9 mouse cellular contexts compared by ENCODE assay signal in the genomic region with DNA sequence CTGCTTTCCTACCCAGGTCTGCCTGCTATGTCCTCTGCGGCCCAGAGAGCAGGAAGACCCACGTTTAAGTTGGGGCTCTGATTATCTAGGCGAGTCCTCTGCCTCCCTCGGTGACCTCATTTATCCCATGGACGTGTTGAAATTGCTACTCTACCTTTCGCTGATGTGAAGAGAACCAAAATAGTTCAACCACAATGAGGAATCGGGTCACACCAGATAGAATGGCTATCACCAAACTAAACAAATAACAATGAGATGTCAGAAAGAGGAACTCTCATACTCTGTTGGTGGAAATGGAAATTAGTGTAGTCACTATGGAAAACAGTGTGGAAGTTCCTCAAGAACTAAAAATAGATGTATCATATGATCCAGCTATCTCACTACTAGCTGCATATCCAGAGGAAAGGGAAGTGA. TPM values are rescaled to one million over a fixed set of nuclear protein-coding genes. Genes with fewer than 3 reads are reported as not detected.
DNase-seq lines count a peak whose midpoint lies in the region; ATAC-seq lines count a peak whose summit lies in the region.
"Had no signal": no experiment of that assay in that cellular context is flagged by ENCODE, and none has a peak within 500 bp of the region (broad histone marks: within the 10 kb centered on the region; RNA-seq: fewer than 3 reads in every experiment).

No protein-coding gene starts in this region.

- 80% methylated on average over 7 of the region's 7 CpGs for WGBS in kidney, embryonic 16.5 days
- 19% methylated on average over 7 of the region's 7 CpGs for WGBS in heart, embryonic 16.5 days
- 83% methylated on average over 7 of the region's 7 CpGs for WGBS in forebrain, embryonic 15.5 days

- no peak for DNase-seq in kidney, postnatal 4 days
- DNase-seq in NIH3T3 (ENCODE audit: low read depth), result peak; percentile 31
- DNase-seq in gastrocnemius, postnatal 25 days, result no peak
- DNase-seq in layer of hippocampus, postnatal 25 days (ENCODE audit: extremely low spot score in 1 of 2, low spot score in 1 of 2), result no peak

- no peak overlapping the region for H3K4me2 ChIP-seq in kidney, embryonic 16.5 days (replicated peaks; ENCODE audit: low read depth, low read length)
- peak overlapping the region; percentile 3; the same call in 1 of the 2 replicates for H3K4me2 ChIP-seq in heart, embryonic 16.5 days (ENCODE audit: low read depth, low read length)
- no peak overlapping the region for H3K4me2 ChIP-seq in forebrain, embryonic 15.5 days (replicated peaks)
- H3K4me2 ChIP-seq: midbrain, embryonic 15.5 days had no signal

- H3K4me3 ChIP-seq in kidney, embryonic 16.5 days (ENCODE audit: low read length), result no peak overlapping the region
- no peak overlapping the region for H3K4me3 ChIP-seq in heart, embryonic 16.5 days (ENCODE audit: low read length)
- H3K4me3 ChIP-seq in forebrain, embryonic 15.5 days, result no peak overlapping the region
- H3K4me3 ChIP-seq: midbrain, embryonic 15.5 days had no signal

- H3K27me3 ChIP-seq in kidney, embryonic 16.5 days (ENCODE audit: insufficient read depth, low read length), result no peaks in the 10 kb centered on the region
- no peaks in the 10 kb centered on the region for H3K27me3 ChIP-seq in heart, embryonic 16.5 days (ENCODE audit: control insufficient read depth, insufficient read depth, low read length)
- H3K27me3 ChIP-seq in forebrain, embryonic 15.5 days, result no peaks in the 10 kb centered on the region
- H3K27me3 ChIP-seq: midbrain, embryonic 15.5 days had no signal

- no peak overlapping the region for H3K9ac ChIP-seq in kidney, embryonic 16.5 days (replicated peaks; ENCODE audit: low read length)
- H3K9ac ChIP-seq in heart, embryonic 16.5 days (ENCODE audit: low read length), result no peak overlapping the region; the same call in 1 of the 2 replicates
- H3K9ac ChIP-seq in forebrain, embryonic 15.5 days (replicated peaks), result no peak overlapping the region
- H3K9ac ChIP-seq: midbrain, embryonic 15.5 days had no signal

- H3K36me3 ChIP-seq in kidney, embryonic 16.5 days (ENCODE audit: insufficient read depth, low read length), result no peaks in the 10 kb centered on the region
- no peaks in the 10 kb centered on the region for H3K36me3 ChIP-seq in heart, embryonic 16.5 days (ENCODE audit: control insufficient read depth, insufficient read depth)
- H3K36me3 ChIP-seq in forebrain, embryonic 15.5 days, result no peaks in the 10 kb centered on the region
- H3K36me3 ChIP-seq: midbrain, embryonic 15.5 days had no signal

- peaks cover 14% of the 10 kb centered on the region; the same call in 1 of the 2 replicates for H3K4me1 ChIP-seq in kidney, embryonic 16.5 days (ENCODE audit: insufficient read depth, low read length)
- peaks cover 31% of the 10 kb centered on the region for H3K4me1 ChIP-seq in heart, embryonic 16.5 days (ENCODE audit: control insufficient read depth, insufficient read depth, low read length)
- no peaks in the 10 kb centered on the region for H3K4me1 ChIP-seq in forebrain, embryonic 15.5 days
- H3K4me1 ChIP-seq: midbrain, embryonic 15.5 days had no signal

- ATAC-seq in kidney, embryonic 16.5 days (ENCODE audit: low FRiP score, low TSS enrichment), result no peak
- ATAC-seq in heart, embryonic 16.5 days (replicated peaks; ENCODE audit: extremely low read depth, insufficient read depth, low FRiP score), result peak; percentile 56; the same call in 1 of the 2 replicates
- ATAC-seq in megakaryocyte progenitor cell, adult 5-6 weeks (replicated peaks; ENCODE audit: poor library complexity), result peak; percentile 56
- no peak for ATAC-seq in forebrain, embryonic 15.5 days (replicated peaks)
- ATAC-seq: midbrain, embryonic 15.5 days had no signal

- H3K27ac ChIP-seq in kidney, embryonic 16.5 days (ENCODE audit: low read length), result peak overlapping the region; percentile 64
- H3K27ac ChIP-seq in heart, embryonic 16.5 days (ENCODE audit: low read length), result peak overlapping the region; percentile 82
- no peak overlapping the region for H3K27ac ChIP-seq in forebrain, embryonic 15.5 days (replicated peaks)
- H3K27ac ChIP-seq: midbrain, embryonic 15.5 days had no signal

- no peaks in the 10 kb centered on the region for H3K9me3 ChIP-seq in kidney, embryonic 16.5 days (ENCODE audit: low read length)
- H3K9me3 ChIP-seq in heart, embryonic 16.5 days (replicated peaks; ENCODE audit: control insufficient read depth, low read length), result no peaks in the 10 kb centered on the region
- no peaks in the 10 kb centered on the region for H3K9me3 ChIP-seq in forebrain, embryonic 15.5 days
- H3K9me3 ChIP-seq: midbrain, embryonic 15.5 days had no signal

RNA-seq across cellular contexts. Expression of gene Ankdd1a, which starts 22.1 kb away (rescaled TPM):
- not detected in 2 replicates for polyA plus RNA-seq in kidney, embryonic 16.5 days (2015; fragmentation: Nextera tagmentation; extraction: Ambion mirVana)
- not detected in 2 replicates for polyA plus RNA-seq in heart, embryonic 16.5 days (2015; fragmentation: Nextera tagmentation; extraction: Ambion mirVana)
- not detected in 2 replicates for total RNA-seq in megakaryocyte progenitor cell, adult 5-6 weeks (2015)
- not detected in 2 replicates for total RNA-seq in megakaryocyte progenitor cell, adult 5-6 weeks (2017)
- not detected for total RNA-seq in gastrocnemius, postnatal 25 days (2021)
- polyA plus RNA-seq in forebrain, embryonic 15.5 days (2015; fragmentation: Nextera tagmentation; extraction: Ambion mirVana), result 0.23 and 0.26 TPM in 2 replicates
- total RNA-seq in layer of hippocampus, postnatal 25 days (2021), result 1 to 10 TPM; 3.3 to 3.8 TPM

RNA-seq across cellular contexts. Expression of gene Plekho2, which starts 37.7 kb away (rescaled TPM):
- 18.7 and 19.4 TPM in 2 replicates for polyA plus RNA-seq in kidney, embryonic 16.5 days (2015; fragmentation: Nextera tagmentation; extraction: Ambion mirVana)
- 11.0 and 12.0 TPM in 2 replicates for polyA plus RNA-seq in heart, embryonic 16.5 days (2015; fragmentation: Nextera tagmentation; extraction: Ambion mirVana)
- total RNA-seq in megakaryocyte progenitor cell, adult 5-6 weeks (2015), result 17.9 and 19.0 TPM in 2 replicates
- total RNA-seq in megakaryocyte progenitor cell, adult 5-6 weeks (2017), result 12.8 and 15.3 TPM in 2 replicates
- 1 to 10 TPM; 4.7 to 6.3 TPM for total RNA-seq in gastrocnemius, postnatal 25 days (2021)
- 5.1 and 5.2 TPM in 2 replicates for polyA plus RNA-seq in forebrain, embryonic 15.5 days (2015; fragmentation: Nextera tagmentation; extraction: Ambion mirVana)
- total RNA-seq in layer of hippocampus, postnatal 25 days (2021), result 10 to 100 TPM; 11.3 to 13.7 TPM

RNA-seq across cellular contexts. Expression of gene Pif1, which starts 44.8 kb away (rescaled TPM):
- 15.5 and 16.9 TPM in 2 replicates for polyA plus RNA-seq in kidney, embryonic 16.5 days (2015; fragmentation: Nextera tagmentation; extraction: Ambion mirVana)
- polyA plus RNA-seq in heart, embryonic 16.5 days (2015; fragmentation: Nextera tagmentation; extraction: Ambion mirVana), result 11.9 and 13.9 TPM in 2 replicates
- 8.1 and 8.4 TPM in 2 replicates for total RNA-seq in megakaryocyte progenitor cell, adult 5-6 weeks (2015)
- total RNA-seq in megakaryocyte progenitor cell, adult 5-6 weeks (2017), result 12.0 and 14.5 TPM in 2 replicates
- not detected for total RNA-seq in gastrocnemius, postnatal 25 days (2021)
- polyA plus RNA-seq in forebrain, embryonic 15.5 days (2015; fragmentation: Nextera tagmentation; extraction: Ambion mirVana), result 11.8 and 12.4 TPM in 2 replicates
- total RNA-seq in layer of hippocampus, postnatal 25 days (2021), result under 1 TPM; 0.07 to 0.19 TPM

Comparison
In these comparisons a context has a peak if more than half of its experiments do, and no peak if none do; other contexts are left out.
1. ATAC-seq: peak in heart, embryonic 16.5 days (single experiment) and megakaryocyte progenitor cell, adult 5-6 weeks (single experiment); none in kidney, embryonic 16.5 days (single experiment) and forebrain, embryonic 15.5 days (single experiment).
2. RNA of gene Ankdd1a, which starts 22.1 kb away (total RNA-seq): 3.3 to 3.8 TPM in layer of hippocampus, postnatal 25 days; not detected in gastrocnemius, postnatal 25 days and not detected in megakaryocyte progenitor cell, adult 5-6 weeks; every median in the first group is over 4 times any median in the second.
3. RNA of gene Pif1, which starts 44.8 kb away (total RNA-seq): 8.1 to 14.5 TPM in megakaryocyte progenitor cell, adult 5-6 weeks; 0.07 to 0.19 TPM in layer of hippocampus, postnatal 25 days and not detected in gastrocnemius, postnatal 25 days; every median in the first group is over 4 times any median in the second.